Mouse (Mus musculus) liver (tissue): ENCODE data around the gene 4930539E08Rik.

Experiments
- DNase-seq: peaks from one replicate; pipeline ENCODE4 v3.0.0-alpha.2; 2020; ENCODE audit warnings: mixed read lengths

Gene 4930539E08Rik

DNA sequence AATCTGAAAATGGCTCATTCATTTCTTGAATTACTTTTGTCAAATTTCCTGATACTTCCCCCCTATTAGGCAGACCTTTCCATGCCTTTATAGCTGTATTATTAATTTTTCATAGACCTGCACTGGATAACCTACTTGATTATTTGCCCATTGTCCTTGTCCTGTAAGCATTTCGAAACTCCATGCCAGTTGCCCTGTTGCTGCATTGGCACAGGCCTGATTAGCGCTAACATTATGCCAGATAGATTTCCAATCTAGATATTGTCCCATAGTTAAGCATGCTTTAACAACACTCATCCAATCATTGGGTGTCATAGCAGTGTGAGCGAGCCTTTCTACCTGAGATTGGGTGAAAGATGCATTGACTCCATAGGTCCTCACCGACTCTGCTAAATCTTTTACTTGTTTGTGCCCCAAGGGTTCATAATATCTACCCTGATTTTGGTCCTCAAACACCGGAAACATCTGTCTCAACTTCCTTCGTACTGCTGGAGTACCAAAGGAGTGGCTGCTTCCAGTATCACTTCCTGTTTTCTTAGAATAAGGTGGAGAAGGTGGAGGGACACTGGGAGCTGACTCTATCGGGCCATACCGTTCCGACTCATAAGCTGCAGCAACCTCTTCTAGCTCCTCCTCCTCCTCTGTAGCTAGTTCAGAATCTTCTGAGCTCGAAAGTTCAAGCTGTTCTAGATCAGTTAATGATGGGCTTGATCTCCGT, 20.9 kb downstream of the 4930539E08Rik start:
- DNase-seq = no peak

DNA sequence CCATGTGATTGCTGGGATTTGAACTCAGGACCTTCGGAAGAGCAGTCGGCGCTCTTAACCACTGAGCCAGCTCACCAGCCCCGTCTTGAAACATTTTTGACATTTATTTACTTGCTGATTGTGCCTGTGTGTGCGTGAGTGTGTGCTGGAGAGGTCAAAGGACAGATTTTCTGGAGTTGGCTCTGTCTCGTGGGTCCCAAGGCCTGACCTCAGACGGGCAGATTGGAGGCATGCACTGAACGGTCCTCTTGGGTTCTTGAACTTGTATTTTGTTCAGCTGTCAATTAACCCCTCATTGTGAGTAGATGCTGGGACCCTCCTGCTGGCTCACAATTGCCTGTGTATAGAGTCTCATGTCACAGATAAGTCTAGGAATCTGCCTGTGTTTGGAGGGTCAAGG, 28.9 kb downstream of the 4930539E08Rik start:
- no peak for DNase-seq

GRCm38 (mm10) chr17:28885231-28885630, 29.9 kb downstream of the 4930539E08Rik start:
- no peak for DNase-seq

DNA sequence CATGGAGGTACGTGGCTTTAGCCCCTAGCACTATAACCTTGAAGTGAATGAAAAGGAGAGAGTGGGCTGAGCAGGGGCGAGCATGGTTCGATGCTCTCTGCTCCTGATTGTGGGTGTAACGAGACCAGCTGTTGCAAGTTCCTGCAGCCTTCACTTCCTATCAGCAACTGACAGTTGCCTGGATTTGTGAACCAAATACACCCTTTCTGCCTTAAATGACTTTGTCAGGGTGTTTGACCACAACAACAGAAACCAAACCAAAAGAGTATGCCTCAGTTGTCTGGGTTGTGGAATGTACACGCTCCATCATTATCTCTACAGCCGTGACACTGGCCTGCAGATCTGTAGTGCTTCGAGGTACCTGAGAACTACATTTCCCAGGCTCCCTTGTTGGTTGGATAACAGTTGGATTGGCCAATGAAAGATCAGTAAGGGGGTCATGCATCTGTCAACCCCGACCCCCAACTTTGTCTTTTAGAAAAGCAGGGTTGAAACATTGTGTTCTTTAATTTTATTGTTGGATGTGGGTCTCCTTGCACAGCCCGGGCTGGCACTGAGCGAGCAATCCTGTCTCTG, 31.1 kb downstream of the 4930539E08Rik start:
- DNase-seq = no peak

- no peak for DNase-seq
These were observed 32.3 kb downstream of the 4930539E08Rik start for GRCm38 (mm10) chr17:28882810-28883209.

GRCm38 (mm10) chr17:28882316-28882715, 32.8 kb downstream of the 4930539E08Rik start:
- DNase-seq = peak; percentile 81

- DNase-seq = peak; percentile 81
These were observed 35.2 kb downstream of the 4930539E08Rik start for GRCm38 (mm10) chr17:28879931-28880391.

GRCm38 (mm10) chr17:28876821-28877220, 38.3 kb downstream of the 4930539E08Rik start:
- DNase-seq = peak; percentile 36

DNA sequence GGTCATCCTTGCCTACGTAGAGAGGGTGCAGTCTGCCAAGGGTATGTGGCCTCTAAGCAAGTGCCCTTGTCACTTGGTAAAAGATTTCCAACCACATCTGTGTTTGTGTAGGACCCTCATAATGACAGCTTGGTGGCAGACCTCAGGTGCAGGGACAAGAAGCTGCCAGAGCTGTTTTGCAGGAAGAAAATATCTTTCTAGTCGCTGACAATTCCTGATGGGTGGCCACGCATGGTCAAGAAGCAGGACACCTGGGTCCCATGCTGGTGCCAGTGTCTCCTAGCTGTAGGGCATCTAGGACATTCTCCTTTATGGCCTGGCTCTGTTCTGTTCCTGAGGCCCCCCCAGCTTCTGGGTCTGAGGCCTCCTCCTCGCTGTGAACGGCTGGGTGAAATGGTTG, 38.8 kb downstream of the 4930539E08Rik start:
- DNase-seq = no peak

GRCm38 (mm10) chr17:28875316-28875715, 39.8 kb downstream of the 4930539E08Rik start:
- DNase-seq = peak; percentile 64

DNA sequence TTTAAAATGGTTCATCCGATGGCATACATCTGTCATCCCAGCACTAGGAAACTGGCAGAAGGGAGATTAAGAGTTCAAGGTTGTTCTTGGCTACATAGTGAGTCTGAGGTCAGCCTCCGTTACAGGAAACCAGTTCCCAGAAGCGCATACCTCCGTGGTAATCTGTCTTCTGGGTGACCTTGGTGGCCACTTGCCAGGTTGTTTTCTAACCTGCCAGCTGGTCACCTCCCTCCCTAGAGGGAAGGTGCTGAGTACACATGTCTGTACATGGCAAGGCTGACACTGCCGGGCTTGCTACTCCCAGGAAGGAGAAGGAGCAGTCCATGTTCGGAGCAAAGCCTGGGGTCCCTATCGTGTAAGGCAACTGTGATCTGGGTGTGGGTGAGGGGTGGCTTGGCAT, 40.3 kb downstream of the 4930539E08Rik start:
- DNase-seq = no peak

- no peak for DNase-seq
These were observed 40.9 kb downstream of the 4930539E08Rik start for GRCm38 (mm10) chr17:28874216-28874615.

- DNase-seq = no peak
These were observed 42.8 kb downstream of the 4930539E08Rik start for GRCm38 (mm10) chr17:28872322-28872721.

DNA sequence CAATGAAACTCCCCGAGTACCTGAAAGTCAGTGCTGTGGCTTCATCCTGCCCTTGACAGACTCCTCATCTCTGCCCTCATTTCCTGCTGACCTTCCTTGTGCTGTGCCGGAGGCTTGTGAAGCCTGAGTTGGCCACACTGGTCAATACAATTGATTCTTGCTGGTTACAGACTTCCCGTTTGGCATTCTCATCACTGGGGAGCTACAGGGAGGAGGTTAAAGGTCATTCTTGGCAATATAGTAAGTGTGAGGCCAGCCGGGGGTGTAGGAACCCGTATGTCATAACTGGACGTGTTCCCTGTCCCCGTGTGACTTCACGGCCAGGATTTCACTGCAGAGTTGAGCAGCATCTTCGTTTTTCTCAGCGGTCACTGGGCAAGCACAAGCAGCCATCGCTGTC, 43.3 kb downstream of the 4930539E08Rik start:
- DNase-seq = no peak

DNA sequence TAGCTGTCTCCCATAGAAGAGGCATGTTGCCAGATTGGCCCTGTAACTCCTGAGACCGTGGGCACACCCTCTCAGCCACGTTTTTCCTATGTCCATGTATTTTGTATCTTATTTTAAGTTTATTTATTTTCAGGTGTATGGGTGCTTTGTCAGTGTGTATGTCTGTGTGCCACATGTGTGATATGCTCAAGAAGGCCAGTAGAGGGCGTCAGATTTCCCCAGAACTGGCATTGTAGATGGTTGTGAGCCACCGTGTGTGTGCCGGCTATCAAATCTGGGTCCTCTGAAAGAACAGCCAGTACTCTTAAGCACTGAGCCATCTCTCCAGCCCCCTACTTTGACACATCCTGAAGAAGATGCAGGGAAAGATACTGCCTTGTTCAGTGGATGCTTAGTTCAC, 44.7 kb downstream of the 4930539E08Rik start:
- no peak for DNase-seq

GRCm38 (mm10) chr17:28869412-28870110, 45.6 kb downstream of the 4930539E08Rik start:
- no peak for DNase-seq

GRCm38 (mm10) chr17:28867381-28867780, 47.7 kb downstream of the 4930539E08Rik start:
- DNase-seq = no peak

- DNase-seq = no peak
These were observed 48.2 kb downstream of the 4930539E08Rik start for GRCm38 (mm10) chr17:28866921-28867320.

DNA sequence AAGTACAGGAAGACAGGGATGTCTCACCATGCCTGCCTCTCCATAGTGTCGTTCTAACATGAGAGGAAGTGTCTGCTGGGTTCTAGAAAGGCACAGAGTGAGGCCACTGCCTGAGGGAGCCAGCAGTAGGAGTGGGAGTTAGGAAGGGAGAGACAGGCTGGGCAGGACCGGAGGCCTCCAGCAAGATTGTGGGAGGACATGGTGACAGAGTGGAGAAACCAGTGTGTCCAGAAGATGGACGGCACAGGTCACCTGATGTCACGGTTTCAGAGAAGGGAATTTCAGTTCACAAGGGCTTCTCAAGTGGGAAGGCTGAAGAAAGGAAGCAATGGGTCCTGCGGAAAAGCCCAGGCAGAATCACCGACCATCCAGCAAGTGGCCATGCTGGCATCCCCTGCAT, 50.7 kb downstream of the 4930539E08Rik start:
- DNase-seq = no peak

- no peak for DNase-seq
These were observed 51.2 kb downstream of the 4930539E08Rik start for GRCm38 (mm10) chr17:28863926-28864325.

GRCm38 (mm10) chr17:28858205-28858604, 56.9 kb downstream of the 4930539E08Rik start, which contains the start of gene Pnpla1:
Gene Pnpla1 (plus strand): TSS chr17:28858411.
- peak; percentile 36 for DNase-seq

DNA sequence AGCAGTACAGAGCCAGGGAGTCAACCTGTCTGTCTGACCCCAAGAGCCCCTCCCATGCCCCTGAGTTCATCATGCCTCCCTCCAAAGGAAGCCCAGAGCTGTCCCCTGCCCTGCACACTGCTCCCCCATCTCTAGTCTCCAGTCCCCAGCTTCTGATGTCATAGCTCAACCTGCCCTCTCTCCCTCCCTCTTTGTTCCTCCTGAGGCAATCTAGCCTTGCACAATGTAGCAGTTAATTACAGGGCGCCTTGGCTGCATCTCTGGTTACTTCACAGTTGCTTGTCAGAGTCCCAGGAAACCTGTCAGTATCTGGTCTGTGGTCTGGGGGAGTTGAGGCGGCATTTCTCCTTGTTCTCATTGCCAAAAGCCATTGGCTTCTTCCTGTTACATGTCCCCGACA, 59.1 kb downstream of the 4930539E08Rik start:
- no peak for DNase-seq

GRCm38 (mm10) chr17:28855166-28855885, 59.8 kb downstream of the 4930539E08Rik start:
- DNase-seq = peak; percentile 80
